Mouse (Mus musculus) CH12F3 (cell line): ENCODE data around the gene Mfsd13b.
"Not testable (repeated sequence)": the region's sequence is repeated elsewhere in the genome, so short reads cannot be mapped to it uniquely, and the experiment has no call there.

Experiments
- in situ Hi-C: fragments of 300-500 bp; cut with MboI; formaldehyde crosslinking; loops from 2 replicates; pipeline ENCODE4 v1.14.3; 2020; ENCODE audit warnings: low sequenced_read_pairs

Mfsd13b gene

GRCm38 (mm10) chr7:120982200-120982841 lies at the start of gene Mfsd13b, which contains the start of gene Cdr2:
Gene Mfsd13b (plus strand): TSS chr7:120982509.
Gene Cdr2 (minus strand): TSS chr7:120982312.
- in situ Hi-C loops = no loop called here

GRCm38 (mm10) chr7:120933110-120933509 lies 49.2 kb upstream of the Mfsd13b start:
- in situ Hi-C loops = loop anchor here (10.0 kb wide), 1 partner anchor 132 kb away; no protein-coding TSS in a partner anchor

- in situ Hi-C loops = loop anchor here (10.0 kb wide), 1 partner anchor 131 kb away; no protein-coding TSS in a partner anchor
These were observed 48.6 kb upstream of the Mfsd13b start for GRCm38 (mm10) chr7:120933680-120934195.

- in situ Hi-C loops = loop anchor here (10.0 kb wide), 1 partner anchor 130 kb away; no protein-coding TSS in a partner anchor
These were observed 47.6 kb upstream of the Mfsd13b start for GRCm38 (mm10) chr7:120934716-120935115.

GRCm38 (mm10) chr7:120936522-120936921 lies 45.8 kb upstream of the Mfsd13b start:
- in situ Hi-C loops = loop anchor here (10.0 kb wide), 1 partner anchor 128 kb away; no protein-coding TSS in a partner anchor

- in situ Hi-C loops = loop anchor here (10.0 kb wide), 1 partner anchor 127 kb away; no protein-coding TSS in a partner anchor
These were observed 44.1 kb upstream of the Mfsd13b start for GRCm38 (mm10) chr7:120938206-120938605.

- in situ Hi-C loops = no loop called here
These were observed 42.0 kb upstream of the Mfsd13b start for GRCm38 (mm10) chr7:120940343-120940742.

GRCm38 (mm10) chr7:120941214-120941613 lies 41.1 kb upstream of the Mfsd13b start:
- in situ Hi-C loops = no loop called here

GRCm38 (mm10) chr7:120942506-120942905 lies 39.8 kb upstream of the Mfsd13b start:
- in situ Hi-C loops = no loop called here

- in situ Hi-C loops = no loop called here
These were observed 38.3 kb upstream of the Mfsd13b start for GRCm38 (mm10) chr7:120943936-120944509.

- in situ Hi-C loops = not testable (repeated sequence)
These were observed 28.7 kb upstream of the Mfsd13b start for GRCm38 (mm10) chr7:120953591-120953990.

- in situ Hi-C loops = no loop called here
These were observed 22.2 kb upstream of the Mfsd13b start for GRCm38 (mm10) chr7:120960116-120960515.

GRCm38 (mm10) chr7:120960601-120961000 lies 21.7 kb upstream of the Mfsd13b start:
- in situ Hi-C loops = no loop called here

GRCm38 (mm10) chr7:120961893-120962292 lies 20.4 kb upstream of the Mfsd13b start:
- in situ Hi-C loops = no loop called here

GRCm38 (mm10) chr7:120963126-120963525 lies 19.2 kb upstream of the Mfsd13b start:
- in situ Hi-C loops = no loop called here

- in situ Hi-C loops = no loop called here
These were observed 13.1 kb upstream of the Mfsd13b start for GRCm38 (mm10) chr7:120969221-120969620.

GRCm38 (mm10) chr7:120970112-120970511 lies 12.2 kb upstream of the Mfsd13b start:
- in situ Hi-C loops = no loop called here

- in situ Hi-C loops = not testable (repeated sequence)
These were observed 9.8 kb upstream of the Mfsd13b start for GRCm38 (mm10) chr7:120972471-120972870.

- in situ Hi-C loops = no loop called here
These were observed 8.3 kb upstream of the Mfsd13b start for GRCm38 (mm10) chr7:120974001-120974400.

GRCm38 (mm10) chr7:120977063-120977462 lies 5.2 kb upstream of the Mfsd13b start:
- in situ Hi-C loops = no loop called here

- in situ Hi-C loops = no loop called here
These were observed 2.3 kb upstream of the Mfsd13b start for GRCm38 (mm10) chr7:120980041-120980440.
